Mouse (Mus musculus): ENCODE measurements around the gene Zfp597.

DNA sequence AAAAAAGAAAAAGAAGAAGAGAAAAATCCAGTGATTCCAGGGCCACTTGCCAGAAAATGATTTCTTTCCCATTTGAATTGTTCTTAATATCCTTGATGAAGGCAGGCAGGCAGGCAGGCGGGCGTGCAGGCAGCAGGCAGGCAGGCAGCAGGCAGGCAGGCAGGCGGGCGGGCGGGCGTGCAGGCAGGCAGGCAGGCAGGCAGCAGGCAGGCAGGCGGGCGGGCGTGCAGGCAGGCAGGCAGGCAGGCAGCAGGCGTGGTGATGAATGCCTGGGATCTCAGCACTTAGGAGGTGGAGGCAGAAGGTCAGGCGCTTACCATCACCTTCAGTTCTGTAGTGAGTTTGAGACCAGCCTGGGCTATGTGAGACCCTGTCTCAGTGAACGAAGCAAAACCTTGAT is 31.8 kb downstream of the Zfp597 start:
- no peak for TF ChIP-seq TAL1 (IDR thresholded peaks at IDR 0.05; ENCODE audit: low read length)
- TF ChIP-seq GATA1 (IDR thresholded peaks at IDR 0.05; ENCODE audit: low read length), result no peak

Data from erythroblast, embryonic 14.5 days (primary cell).